Mouse (Mus musculus): ENCODE data around the gene Ncapd2.

Gene Ncapd2

DNA sequence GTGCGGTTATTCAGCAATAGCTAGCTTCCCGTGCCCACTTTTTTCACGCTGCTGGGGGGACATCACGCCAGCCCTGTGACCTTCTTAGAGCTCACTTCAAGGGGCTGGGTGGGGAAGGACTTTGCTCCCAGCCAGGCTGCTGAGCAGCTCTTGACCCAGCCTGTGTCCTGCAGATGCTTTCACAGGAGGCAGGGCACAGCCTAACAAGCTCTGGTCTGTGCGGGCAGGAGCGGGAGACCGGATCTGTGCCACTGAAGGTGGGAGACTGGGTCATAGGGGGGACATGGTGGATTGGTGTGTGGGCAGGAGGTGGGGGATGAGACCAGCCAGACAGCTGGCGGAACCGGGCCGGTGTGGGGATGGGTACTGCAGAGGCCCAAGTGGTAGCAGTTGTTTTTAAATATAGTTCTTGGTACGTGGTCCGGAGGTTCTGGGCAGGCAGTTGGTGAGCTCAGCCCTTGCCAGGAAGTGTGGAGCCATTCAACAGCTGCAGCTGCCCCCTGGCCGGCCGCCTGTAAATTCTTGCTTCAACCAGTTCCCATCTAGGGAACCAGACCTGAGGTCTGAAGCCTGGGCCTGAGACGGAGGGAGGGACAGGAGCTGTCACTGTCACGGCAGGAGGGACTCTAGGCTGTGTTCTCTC is 42.5 kb downstream of the Ncapd2 start:
- in situ Hi-C loops (cut with MboI, MseI), result no loop called here

DNA sequence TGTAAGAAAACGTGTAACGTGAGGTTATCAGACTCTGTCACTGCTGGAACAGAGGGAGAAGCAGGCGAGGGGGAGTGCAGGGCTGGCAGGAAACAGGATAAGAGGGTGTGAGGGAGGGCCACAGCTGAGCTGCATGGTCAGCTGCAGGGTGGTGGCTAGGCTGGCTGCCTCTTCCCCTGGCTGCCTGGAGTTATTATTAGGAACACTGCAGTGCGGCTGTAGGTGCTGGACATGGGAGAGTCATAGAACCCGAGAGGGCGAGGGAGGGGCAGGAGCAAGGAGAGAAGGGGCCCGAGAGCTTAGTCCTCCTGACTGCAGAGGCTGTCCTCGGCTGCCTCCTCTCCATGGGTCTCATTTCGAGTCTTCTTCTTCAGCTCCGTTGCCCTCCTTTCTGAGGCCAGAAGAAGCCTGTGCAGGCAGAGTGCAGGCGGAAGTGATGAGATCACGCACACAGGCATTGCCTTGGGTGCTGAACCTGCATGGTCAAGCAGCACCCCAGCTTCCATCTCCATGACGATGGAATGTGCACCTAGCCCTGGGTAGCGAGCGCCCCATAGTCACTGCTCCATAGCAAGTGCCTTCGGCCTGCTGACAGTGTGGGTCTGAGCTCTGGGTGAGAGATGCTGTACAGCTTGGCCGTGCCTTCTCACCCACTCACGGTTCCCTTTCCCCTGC is 43.1 kb downstream of the Ncapd2 start:
- in situ Hi-C loops (cut with MboI, MseI), result no loop called here

DNA sequence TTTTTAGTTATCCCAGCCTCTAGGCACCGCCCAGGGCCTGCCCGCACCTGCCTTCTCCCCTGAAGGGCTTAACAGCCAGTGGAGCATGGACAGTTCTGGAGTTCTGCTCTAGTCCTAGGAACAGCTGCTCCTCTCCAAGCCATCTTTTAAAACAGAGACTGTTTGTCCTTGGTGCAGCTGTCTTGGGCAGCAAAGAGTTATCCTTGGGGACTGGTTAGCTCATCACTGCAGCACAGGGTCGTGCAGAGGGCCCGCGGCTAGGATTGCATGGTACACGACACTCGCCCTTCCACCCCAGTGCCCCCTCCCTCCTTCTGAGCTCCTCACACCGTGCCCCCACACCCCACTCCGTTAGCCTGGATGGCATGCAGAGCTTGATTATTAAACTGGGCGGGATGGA is 44.2 kb downstream of the Ncapd2 start:
- in situ Hi-C loops (cut with MboI, MseI), result no loop called here

DNA sequence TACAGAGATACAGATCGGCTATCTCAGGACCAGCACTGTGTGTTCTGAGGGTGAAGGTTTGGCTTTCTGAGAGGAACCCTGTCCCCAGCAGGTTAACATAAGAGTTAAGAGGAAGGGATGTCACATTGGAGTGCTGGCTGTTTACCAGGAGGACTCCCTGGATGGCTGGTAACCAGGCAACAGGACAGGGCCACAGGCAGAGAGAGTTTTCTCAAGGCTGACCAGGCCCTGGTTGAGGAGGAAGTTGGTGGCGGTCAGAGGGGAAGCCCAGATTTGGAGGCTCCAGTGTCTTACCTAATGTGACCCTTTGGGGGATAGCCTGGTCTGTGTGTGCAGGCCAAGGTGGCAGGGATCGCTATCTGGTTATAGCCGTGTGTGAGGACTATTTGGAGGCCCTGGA is 44.7 kb downstream of the Ncapd2 start:
- in situ Hi-C loops (cut with MboI, MseI), result no loop called here

DNA sequence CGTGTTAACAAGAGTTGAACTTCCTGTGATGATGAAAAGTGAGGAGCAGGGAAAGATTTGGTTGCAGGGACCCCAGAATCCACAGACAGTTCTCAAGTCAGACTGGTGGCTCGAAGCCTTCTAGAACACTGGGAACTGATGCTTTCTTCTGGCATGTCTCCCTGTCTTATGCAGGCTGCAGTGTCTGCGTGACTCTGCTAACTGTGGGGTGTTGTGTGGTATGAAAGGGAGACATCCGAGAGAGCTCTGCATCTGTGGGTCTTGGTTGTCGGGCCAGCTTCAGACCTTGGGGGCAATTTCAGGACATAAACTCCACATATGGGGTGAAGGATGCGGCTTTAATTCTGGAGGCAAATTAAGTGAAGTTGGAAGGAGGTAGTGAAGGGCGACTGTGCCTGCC is 45.4 kb downstream of the Ncapd2 start:
- in situ Hi-C loops (cut with MboI, MseI), result no loop called here

DNA sequence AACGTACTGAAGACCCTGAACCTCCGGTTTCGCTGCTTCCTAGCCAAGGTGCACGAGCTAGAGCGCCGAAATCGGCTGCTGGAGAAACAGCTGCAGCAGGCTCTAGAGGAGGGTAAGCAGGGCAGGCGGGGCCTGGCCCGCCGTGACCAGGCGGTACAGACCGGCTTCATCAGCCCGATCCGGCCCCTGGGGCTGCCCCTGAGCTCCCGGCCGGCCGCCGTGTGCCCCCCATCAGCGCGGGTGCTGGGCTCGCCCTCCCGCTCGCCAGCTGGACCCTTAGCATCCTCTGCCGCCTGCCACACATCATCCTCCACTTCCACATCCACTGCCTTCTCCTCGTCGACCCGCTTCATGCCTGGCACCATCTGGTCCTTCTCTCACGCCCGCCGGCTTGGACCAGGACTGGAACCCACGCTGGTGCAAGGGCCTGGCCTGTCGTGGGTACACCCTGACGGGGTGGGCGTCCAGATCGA is 46.0 kb downstream of the Ncapd2 start:
- in situ Hi-C loops (cut with MboI, MseI), result no loop called here

DNA sequence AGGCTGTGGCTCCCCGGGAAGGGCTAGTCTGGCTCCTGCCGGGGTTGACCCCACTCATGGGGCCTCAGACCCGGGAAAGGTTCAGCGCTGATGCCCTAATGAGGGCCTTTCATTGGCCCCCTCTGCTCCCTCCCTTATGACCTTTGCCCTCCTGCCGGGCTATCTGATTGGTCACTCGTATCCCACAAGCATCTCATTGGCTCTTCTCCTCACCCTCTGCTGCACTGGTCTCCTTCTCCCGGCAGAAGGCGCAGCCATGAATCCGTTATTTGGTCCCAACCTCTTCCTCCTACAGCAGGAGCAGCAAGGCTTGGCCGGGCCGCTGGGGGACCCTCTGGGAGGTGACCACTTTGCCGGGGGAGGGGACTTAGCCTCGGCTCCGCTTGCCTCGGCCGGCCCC is 46.5 kb downstream of the Ncapd2 start, which contains the start of gene Iffo1:
Gene Iffo1 (plus strand): TSS at position 241 of the 400 bp plus-strand sequence.
- in situ Hi-C loops (cut with MboI, MseI), result no loop called here

DNA sequence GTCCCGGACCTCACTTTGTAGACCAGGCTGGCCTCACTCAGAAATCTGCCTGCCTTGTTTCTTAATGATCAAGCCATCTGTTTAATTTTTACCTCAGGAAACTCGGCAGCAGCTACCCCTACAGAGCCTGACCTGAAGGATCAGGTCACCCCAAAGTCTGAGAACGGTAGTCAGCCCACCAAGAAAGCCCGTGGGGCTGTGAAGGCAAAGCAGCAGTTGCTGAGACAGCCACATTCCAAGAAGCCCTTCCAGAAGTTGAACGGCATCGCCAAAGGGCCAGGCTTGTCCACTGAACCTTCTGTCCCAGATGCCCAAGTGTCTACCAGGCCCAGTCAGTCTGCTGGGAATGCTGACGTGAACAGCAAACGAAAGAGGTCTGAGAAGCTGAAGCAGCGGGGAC is 47.6 kb downstream of the Ncapd2 start:
- in situ Hi-C loops (cut with MboI, MseI), result no loop called here

DNA sequence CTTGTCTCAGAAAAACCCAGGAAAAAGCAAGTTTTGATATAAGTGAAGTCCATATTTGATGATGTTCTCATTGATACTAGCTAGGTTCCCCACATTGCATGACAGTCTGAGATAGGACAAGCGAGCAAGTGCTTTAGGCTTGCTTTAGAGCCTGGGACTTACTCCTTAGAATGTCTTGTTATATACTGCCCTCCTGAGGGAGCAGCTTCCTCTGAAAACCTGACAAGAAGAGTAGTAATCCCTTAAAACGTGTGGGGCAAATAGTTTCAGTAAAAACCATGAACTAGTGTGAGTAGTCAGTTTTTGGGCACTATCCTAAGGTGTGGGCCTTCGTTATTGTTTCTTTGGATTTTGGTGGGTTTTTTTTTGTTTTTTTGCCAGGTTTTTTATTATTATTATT is 48.4 kb downstream of the Ncapd2 start:
- in situ Hi-C loops (cut with MboI, MseI), result no loop called here

DNA sequence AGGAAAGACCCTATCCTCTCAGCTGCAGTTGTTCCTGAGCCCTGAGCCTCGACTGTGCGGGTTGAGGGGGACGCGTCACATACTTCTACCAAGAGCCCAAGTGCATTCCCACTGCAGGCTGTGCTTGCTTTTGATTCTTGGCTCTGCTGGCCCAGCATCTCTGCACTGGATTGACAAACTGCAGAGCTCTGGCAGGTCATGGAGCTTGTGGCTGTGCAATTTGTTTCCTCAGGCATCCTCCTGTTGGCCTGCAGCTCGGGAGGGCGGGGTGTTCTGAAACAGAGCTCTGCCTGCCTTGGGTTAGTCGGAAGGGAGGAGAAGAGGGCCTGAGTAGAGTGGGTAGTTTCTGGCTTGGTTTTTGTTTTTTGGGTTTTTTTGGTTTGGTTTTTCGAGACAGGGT is 49.1 kb downstream of the Ncapd2 start:
- in situ Hi-C loops (cut with MboI, MseI), result no loop called here

DNA sequence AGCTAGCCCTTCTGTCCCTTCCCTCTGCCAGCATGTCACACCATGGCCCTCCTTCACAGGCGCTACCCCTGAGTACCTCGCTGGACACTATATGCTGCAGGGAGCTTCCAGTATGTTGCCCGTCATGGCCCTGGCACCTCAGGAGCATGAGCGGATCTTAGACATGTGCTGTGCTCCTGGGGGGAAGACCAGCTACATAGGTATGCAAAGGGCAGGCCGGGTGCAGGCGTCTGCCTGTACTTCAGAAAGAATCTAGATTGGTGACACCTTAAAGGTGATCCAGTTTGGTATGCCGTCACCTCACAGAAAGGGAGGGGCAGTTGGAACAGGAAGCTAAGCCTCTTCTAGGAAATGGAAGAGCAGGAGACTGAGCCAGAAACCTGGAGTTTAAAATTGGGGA is 51.8 kb downstream of the Ncapd2 start:
- in situ Hi-C loops (cut with MboI, MseI), result no loop called here

DNA sequence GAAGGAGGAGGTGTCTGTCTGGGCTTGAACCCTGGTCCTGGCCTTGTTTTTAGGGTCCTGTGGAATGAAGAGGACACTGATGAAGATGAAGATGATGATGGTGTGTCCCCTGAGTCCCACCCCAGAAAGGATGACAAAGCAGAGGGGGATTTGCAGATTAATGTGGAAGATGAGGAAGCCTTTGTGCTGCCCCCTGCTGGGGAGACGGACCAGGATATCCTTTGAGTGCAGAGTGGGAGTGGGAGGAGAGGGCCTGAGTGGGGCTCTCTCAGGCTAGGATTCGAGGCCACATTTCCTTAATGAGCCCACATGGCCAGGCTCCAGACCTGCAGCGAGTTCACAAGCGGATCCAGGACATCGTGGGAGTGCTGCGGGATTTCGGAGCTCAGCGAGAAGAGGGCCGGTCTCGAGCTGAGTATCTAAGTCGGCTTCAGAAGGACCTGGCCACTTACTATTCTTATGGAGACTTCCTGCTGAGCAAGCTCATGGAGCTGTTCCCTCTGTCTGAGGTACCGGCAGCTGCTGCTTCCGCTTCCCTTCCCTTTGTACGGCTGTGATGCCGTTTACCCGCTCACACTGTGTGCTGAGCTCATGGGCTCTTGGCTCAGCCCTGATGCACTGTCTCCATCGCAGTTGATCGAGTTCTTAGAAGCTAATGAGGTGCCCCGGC is 54.4 kb downstream of the Ncapd2 start:
- in situ Hi-C loops (cut with MboI, MseI), result no loop called here

DNA sequence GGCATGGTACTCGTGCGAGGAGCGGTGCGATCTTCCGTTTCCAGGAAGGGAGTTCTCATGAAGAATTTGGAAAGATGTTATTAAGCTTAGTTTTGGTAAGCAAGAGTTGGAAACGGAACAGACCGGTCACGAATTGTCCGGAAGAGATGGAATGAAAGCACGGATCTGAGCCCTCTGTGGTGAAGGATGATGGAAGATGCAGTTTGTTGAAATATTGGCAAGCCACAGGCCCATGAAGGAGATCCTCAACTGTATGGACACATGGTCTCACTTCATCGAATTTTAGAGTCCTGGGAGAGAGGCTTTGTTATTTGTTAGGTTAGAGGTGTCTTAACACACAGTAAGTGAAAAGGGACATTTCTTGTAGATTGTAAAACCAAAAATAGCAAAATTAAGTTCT is 59.0 kb downstream of the Ncapd2 start:
- in situ Hi-C loops (cut with MboI, MseI), result no loop called here

DNA sequence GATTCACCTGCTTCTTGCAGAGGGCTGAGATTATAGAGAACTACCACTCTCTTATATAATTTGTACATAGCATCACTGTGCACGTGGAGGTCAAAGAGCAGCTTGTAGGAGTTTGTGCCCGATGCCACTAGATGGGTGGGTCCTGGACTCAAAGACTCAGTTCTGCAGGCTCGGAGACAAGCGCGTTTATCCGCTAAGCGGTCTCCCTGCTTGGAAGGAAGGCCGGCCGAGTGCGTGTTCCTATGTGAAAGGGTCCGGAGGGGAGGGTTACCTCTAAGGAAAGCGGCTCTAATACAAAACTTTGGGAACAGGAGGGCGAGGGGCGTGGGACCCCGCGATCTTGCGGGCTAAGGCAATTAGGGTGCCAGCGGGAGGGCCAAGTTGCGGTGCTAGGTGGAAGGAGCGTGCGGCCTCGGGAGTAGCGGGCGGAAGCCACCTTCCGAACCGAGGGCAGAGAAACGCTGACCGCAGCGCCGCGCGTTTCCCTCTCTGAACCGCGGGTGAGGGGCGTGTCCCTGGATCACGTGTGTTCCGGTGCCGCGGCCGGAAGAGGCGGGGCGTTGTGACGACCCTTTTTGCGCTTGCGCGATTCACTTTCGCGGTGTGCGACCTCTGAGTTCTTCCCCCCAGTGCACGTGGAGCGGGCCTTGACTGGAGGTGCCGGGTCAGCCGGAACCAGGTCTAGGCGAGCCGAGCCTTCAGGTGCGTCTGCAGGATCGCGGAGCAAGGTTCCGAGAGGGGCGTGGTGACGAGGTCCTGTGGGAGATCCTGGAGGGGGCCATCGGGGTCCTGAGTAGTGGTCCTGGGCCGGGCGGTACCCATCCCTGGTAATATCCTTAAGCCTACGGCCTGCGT is 60.0 kb downstream of the Ncapd2 start, which contains the start of gene Nop2:
Gene Nop2 (plus strand): TSS at position 608 of the 855 bp plus-strand sequence.
- in situ Hi-C loops (cut with MboI, MseI), result no loop called here

DNA sequence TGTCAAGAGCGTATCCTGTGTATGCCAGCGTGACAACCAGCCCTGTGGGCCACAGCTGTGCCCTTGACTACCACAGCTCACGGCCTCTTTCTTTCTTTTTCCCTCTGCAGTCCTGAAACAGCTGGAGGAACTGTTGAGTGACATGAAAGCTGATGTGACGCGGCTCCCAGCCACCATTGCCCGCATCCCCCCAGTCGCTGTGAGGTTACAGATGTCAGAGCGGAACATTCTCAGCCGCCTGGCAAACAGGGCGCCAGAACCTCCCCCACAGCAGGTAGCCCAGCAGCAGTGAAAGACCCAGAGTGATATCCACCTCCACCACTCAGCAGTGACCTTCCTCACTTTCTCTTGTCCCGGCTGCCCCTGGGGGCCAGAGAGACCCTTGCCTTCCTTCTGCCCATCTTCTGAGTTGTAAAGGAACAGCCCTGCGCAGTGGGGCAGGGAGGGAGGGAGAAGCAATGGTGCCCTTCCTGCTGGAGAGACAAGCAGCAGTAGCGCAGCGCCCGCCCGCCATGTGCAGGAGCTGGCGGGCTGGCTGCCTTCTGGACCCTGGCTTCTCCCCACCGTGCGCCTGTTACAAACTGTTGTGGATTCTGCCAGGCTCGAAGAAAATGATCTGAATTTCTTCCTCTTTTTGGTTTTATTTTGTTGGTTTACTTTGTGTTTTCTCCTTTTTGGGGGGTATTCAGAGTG is 61.6 kb downstream of the Ncapd2 start:
- in situ Hi-C loops (cut with MboI, MseI), result no loop called here

DNA sequence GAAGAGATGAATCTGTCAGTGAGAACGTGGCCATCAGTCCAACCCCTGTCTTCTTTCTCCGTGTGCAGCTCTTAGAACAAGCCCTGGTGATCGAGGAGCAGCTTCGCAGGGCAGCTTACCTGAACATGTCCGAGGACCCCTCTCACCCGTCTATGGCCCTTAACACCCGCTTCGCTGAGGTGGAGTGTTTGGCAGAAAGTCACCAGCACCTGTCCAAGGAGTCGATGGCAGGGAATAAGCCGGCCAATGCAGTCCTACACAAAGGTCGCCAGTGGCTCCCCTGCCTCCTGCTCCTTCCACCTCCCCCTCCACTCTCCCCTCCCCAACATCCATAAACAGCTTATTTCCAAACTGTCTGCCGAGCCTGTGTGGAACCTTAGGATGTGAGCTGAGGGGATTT is 62.8 kb downstream of the Ncapd2 start:
- in situ Hi-C loops (cut with MboI, MseI), result no loop called here

DNA sequence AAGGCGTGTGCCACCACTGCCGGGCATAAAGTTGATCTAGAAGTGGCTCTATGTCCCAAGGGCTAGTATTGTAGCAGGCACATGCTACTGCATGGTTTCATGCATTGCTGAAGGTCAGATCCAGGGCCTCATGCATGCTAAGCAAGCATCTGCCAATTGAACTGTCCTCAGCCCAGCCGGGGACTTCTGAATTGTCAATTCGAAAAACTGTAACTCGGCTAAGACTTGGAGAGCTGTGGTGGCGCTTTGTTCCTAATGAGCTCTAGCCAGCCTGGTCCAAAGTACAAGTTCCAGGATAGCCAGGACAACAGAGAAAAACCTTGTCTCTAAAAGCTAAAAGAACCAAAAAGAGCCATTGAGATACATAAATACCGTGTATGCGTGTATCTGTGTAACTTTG is 72.1 kb downstream of the Ncapd2 start:
- in situ Hi-C loops (cut with MboI, MseI), result no loop called here

Measured in regulatory T cell (primary cell).